Mouse (Mus musculus): ENCODE data around the gene Gm2115.

DNA sequence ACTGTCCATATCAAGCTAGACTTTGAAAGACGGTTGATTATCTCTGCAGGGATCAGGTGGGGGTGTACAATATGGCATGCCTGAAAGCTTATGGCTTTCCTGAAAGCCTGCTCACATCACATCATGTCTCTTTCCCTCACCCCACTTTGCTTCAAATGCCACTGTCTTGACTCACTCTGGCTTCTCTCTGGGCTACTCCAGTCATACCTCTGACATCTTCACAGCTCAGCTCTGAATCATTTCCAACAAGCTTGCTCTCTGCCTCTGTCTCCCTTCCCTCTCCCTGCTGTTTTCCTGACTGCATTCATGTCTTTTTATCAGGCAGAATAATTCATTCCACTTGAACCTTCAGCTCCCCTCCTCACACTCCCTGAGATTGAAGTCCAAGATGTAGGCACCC, 7.4 kb upstream of the Gm2115 start:
- TF ChIP-seq CTCF (IDR thresholded peaks at IDR 0.05) (no peak), EP300 (IDR thresholded peaks at IDR 0.05) (no peak)

All from lung, postnatal 0 days (tissue).